Mouse (Mus musculus) testis, adult 2 months (tissue): ENCODE measurements at regions not wholly inside any gene's neighbourhood (a gene's known extent, or its start where the extent isn't known, plus 50 kb on each side); places are given as distances from the start of the nearest gene placed in this dataset.
A peak's percentile ranks its signal among the peaks of the same experiment; 100 is the strongest.

Source experiments
- H3K27ac ChIP-seq: fragments of 200-500 bp; 2 replicates; pipeline ENCODE4 v1.5.1; 2012; ENCODE audit warnings: low read depth, low read length; ENCODE audit not compliant: control insufficient read depth, insufficient read depth
- H3K27me3 ChIP-seq: fragments of 200-500 bp; 2 replicates; pipeline ENCODE4 v1.6.1; 2012; ENCODE audit warnings: mild to moderate bottlenecking, low read length, moderate library complexity; ENCODE audit not compliant: control insufficient read depth, insufficient read depth
- H3K36me3 ChIP-seq: fragments of 200-500 bp; 2 replicates; pipeline ENCODE4 v1.6.1; 2012; ENCODE audit warnings: mild to moderate bottlenecking, low read length; ENCODE audit not compliant: control insufficient read depth, insufficient read depth
- H3K4me1 ChIP-seq: fragments of 200-500 bp; 2 replicates; pipeline ENCODE4 v1.6.1; 2012; ENCODE audit warnings: low read length; ENCODE audit not compliant: control insufficient read depth, insufficient read depth
- H3K4me3 ChIP-seq: fragments of 200-500 bp; 2 replicates; pipeline ENCODE4 v1.5.1; 2012; ENCODE audit warnings: low read depth, mild to moderate bottlenecking, low read length, moderate library complexity, mixed read lengths; ENCODE audit not compliant: control insufficient read depth
- CTCF ChIP-seq: fragments of 200-500 bp; IDR thresholded peaks from 2 replicates; pipeline ENCODE4 v1.5.1; 2012; ENCODE audit warnings: low read depth, mild to moderate bottlenecking, inconsistent platforms, low read length, moderate library complexity; ENCODE audit not compliant: control insufficient read depth, insufficient read depth, insufficient replicate concordance
- POLR2A ChIP-seq: fragments of 200-500 bp; IDR thresholded peaks from 2 replicates; pipeline ENCODE4 v1.6.1; 2012; ENCODE audit warnings: low read depth, mild to moderate bottlenecking, inconsistent platforms, low read length, moderate library complexity; ENCODE audit not compliant: control insufficient read depth

- H3K27me3 ChIP-seq, result no peaks in the 10 kb centered on the region
- H3K36me3 ChIP-seq, result no peaks in the 10 kb centered on the region
- H3K27ac ChIP-seq, result no peak overlapping the region
- no peak overlapping the region for H3K4me3 ChIP-seq
- TF ChIP-seq POLR2A (no peak), CTCF (no peak)
- H3K4me1 ChIP-seq, result no peaks in the 10 kb centered on the region
Observed at GRCm38 (mm10) chr8:78877423-78877822, 56.5 kb upstream of the Lsm6 start.

- TF ChIP-seq CTCF (no peak), POLR2A (no peak)
- Histone ChIP-seq H3K27me3 (no peaks in the 10 kb centered on the region), H3K27ac (no peak overlapping the region), H3K36me3 (no peaks in the 10 kb centered on the region), H3K4me3 (no peak overlapping the region), H3K4me1 (no peaks in the 10 kb centered on the region)
Observed at GRCm38 (mm10) chr8:78889708-78890107, 68.8 kb upstream of the Lsm6 start.

- Histone ChIP-seq H3K27ac (no peak overlapping the region), H3K4me1 (no peaks in the 10 kb centered on the region), H3K36me3 (no peaks in the 10 kb centered on the region), H3K27me3 (no peaks in the 10 kb centered on the region), H3K4me3 (no peak overlapping the region)
- TF ChIP-seq CTCF, result no peak
- no peak for TF ChIP-seq POLR2A
Observed at GRCm38 (mm10) chr8:78890571-78890970, 69.6 kb upstream of the Lsm6 start.

- no peak for TF ChIP-seq POLR2A
- peak; percentile 38; the same call in 1 of the 2 replicates for TF ChIP-seq CTCF
- Histone ChIP-seq H3K36me3 (no peaks in the 10 kb centered on the region), H3K27me3 (no peaks in the 10 kb centered on the region), H3K27ac (no peak overlapping the region), H3K4me3 (no peak overlapping the region), H3K4me1 (no peaks in the 10 kb centered on the region)
Observed at GRCm38 (mm10) chr8:78899887-78900286, 78.9 kb upstream of the Lsm6 start.

- TF ChIP-seq POLR2A (no peak), CTCF (no peak)
- H3K4me1 ChIP-seq, result no peaks in the 10 kb centered on the region
- H3K27ac ChIP-seq, result no peak overlapping the region
- no peak overlapping the region for H3K4me3 ChIP-seq
- no peaks in the 10 kb centered on the region for H3K36me3 ChIP-seq
- no peaks in the 10 kb centered on the region for H3K27me3 ChIP-seq
Observed at GRCm38 (mm10) chr8:78903034-78903433, 82.1 kb upstream of the Lsm6 start.

- TF ChIP-seq POLR2A (no peak), CTCF (no peak)
- H3K27me3 ChIP-seq, result no peaks in the 10 kb centered on the region
- H3K36me3 ChIP-seq, result no peaks in the 10 kb centered on the region
- H3K4me1 ChIP-seq, result no peaks in the 10 kb centered on the region
- H3K27ac ChIP-seq, result no peak overlapping the region
- H3K4me3 ChIP-seq, result no peak overlapping the region
Observed at GRCm38 (mm10) chr8:78907918-78908317, 87.0 kb upstream of the Lsm6 start.

- Histone ChIP-seq H3K36me3 (no peaks in the 10 kb centered on the region), H3K4me1 (no peaks in the 10 kb centered on the region), H3K27me3 (no peaks in the 10 kb centered on the region), H3K27ac (no peak overlapping the region), H3K4me3 (no peak overlapping the region)
- TF ChIP-seq POLR2A (no peak), CTCF (no peak)
Observed at GRCm38 (mm10) chr8:78911288-78911873, 90.4 kb upstream of the Lsm6 start.

- no peaks in the 10 kb centered on the region for H3K27me3 ChIP-seq
- TF ChIP-seq CTCF, result no peak
- no peak for TF ChIP-seq POLR2A
- H3K27ac ChIP-seq, result no peak overlapping the region
- no peak overlapping the region for H3K4me3 ChIP-seq
- H3K4me1 ChIP-seq, result no peaks in the 10 kb centered on the region
- H3K36me3 ChIP-seq, result no peaks in the 10 kb centered on the region
Observed at GRCm38 (mm10) chr8:78912470-78912869, 91.5 kb upstream of the Lsm6 start.
